Mouse (Mus musculus) activated CD4-positive, CD25-positive, alpha-beta regulatory T cell, adult 4 months (primary cell): ENCODE measurements around the gene Htr6. TPM values are rescaled to one million over a fixed set of nuclear protein-coding genes. Genes with fewer than 3 reads are reported as not detected.

Experiments used
- ATAC-seq: one replicate; pipeline ENCODE4 v1.8.0; 2017
- polyA plus RNA-seq, 2 experiments: library from polyadenylated mRNA; unstranded; fragments of 100-300 nt; shearing (Covaris generic); gene quantifications; one replicate each; pipeline ENCODE4 v1.2.1; 2017

Htr6 gene
- polyA plus RNA-seq, 2 experiments from 2014 or later: not detected

DNA sequence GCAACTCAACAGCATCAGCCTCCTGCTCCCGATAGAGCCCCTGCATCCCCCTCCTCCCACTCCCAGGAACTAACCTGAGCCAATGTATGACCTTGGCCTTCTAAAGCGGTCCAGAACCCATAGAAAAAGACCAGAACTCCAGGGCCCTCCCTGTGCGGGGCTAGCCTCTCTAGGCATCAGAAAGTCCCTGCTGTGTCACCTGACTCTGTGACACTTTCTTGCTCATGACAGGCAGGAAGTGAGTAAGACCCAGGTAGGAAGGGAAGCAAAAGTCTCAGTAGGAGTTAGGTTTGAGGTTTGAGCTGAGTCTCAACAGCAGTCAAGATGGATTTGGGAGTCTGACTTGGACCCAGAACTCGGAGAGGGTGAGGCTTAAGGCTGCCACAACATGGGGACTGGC lies 11.6 kb upstream of the Htr6 start:
- ATAC-seq: peak; percentile 91

- ATAC-seq: peak; percentile 36
Observed at GRCm38 (mm10) chr4:139086037-139086436, 10.7 kb upstream of the Htr6 start.

DNA sequence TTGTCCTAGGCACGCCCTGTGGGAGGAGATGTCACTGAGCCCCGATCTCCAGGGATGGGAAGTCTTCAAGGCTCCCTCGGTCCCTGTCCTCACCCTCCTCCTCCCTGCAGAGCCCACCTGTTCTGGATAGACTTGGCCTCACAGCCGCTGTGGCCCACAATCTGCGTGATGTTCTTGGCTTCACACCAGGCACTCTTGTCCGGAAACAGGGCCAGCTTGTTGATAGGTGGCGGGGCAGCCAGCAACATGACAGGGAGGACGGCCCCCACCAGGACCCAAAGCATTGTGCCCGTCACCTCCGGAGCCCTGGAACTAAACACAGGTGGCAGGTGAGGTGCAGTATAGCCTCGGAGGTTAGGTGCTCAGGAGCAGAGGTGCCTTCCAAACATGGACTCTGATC lies 10.0 kb upstream of the Htr6 start:
- no peak for ATAC-seq

DNA sequence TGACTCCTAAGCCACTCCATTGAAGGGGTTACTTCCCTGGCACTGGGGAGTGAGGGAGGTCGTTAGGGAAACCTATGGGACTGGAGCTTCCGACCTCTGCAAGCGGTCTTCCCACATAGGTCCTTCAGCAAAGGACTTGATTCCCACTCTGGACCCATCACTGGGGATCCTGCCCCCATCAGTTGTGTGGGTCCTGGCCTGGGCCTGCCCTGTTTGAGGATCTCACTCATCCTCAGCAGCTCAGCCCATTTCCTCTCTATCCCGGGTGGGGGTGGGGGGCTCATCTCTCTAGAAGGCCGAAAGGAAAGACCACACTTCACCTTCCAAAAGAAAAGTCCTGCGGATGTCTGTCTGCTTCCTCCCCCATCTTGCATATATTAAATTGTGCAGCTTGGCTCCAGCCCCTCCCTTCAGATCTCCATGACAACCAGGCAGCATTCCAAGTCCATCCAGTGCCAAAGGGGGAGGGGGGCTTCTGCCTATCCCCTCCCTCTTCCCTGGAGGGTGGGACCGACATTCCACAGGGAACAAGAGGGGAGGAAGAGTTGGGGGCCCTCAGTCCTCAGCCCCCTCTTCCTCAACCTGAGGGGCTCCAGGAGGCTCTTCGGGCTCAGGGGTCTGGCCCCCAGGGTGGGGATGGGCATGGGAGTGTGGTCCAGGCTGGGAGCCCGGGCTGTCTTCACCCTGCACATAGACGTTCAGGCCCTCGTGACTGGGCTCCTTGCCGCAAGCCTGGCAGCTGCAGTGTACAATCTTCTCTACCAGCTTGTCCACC lies 7.6 kb upstream of the Htr6 start:
- no peak for ATAC-seq

DNA sequence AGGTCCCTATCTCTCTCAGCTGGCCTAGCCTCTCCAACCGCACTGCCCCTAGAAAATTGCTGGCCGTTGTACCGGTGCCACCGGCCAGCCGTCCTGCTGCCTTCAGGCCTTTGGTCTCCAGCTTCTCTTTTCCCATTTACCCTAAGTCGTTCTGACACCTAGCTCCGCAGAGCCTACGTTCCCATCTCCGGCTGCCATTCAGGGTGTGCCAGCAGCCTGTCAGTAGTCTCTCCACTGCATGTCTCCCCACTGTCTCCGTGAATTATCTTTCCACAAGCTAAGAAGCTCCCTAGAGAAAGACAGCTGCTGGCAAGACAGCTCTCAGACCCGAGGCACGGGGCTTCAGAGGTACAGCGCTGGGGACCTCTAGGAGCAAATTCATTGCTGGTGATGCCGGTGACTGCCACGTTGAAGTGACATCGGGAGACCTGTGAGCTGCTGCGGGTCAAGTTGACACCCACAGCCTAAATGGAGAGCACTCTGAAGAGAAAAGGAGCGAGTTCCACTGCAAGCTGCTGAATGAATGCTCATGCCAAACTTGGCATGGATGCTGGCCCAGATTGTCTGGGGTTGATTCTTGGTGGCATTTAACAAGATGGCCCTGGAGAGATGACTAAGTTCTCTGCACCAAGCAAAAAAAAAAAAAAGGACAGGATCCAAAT lies 6.0 kb upstream of the Htr6 start:
- ATAC-seq: no peak

DNA sequence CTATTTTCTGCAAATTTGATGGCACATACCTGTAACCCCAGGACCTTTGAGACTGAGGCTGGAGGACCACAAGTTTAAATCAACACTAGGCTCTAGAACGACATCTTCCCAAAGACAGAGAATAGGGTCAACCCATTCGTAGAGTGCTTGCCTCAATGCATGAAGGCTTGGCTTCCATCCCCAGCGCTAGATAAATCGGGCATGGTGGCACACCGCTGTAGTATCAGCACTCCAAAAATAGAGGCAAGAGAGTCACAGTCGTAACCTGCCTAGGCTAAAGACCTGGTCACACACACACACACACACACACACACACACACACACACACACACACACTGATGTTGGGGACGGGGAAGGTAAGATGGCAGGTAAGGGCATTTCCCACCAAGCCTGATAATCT lies 4.9 kb upstream of the Htr6 start:
- ATAC-seq: no peak

GRCm38 (mm10) chr4:139079439-139079838 lies 4.1 kb upstream of the Htr6 start:
- no peak for ATAC-seq

GRCm38 (mm10) chr4:139078726-139079125 lies 3.4 kb upstream of the Htr6 start:
- ATAC-seq: no peak

GRCm38 (mm10) chr4:139078313-139078712 lies 2.9 kb upstream of the Htr6 start:
- no peak for ATAC-seq

DNA sequence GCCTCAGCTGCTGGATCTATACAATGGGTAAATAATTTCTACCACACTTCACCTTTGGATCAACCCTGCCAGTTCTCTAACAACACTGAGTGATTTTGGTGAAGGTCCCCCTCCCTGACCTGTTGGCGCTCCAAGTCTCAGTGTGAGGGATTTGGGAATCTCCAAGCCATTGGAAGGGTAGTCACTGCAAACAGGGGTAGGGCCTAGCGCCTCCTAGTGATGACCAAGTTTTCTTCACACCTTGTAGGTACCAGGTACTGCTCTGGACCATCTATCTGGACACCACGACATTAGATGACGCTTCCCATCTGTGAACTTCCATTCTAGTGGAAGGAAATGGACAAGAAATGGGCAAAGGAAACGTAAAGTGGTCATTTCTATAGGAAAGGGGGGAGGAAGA lies 545 bp upstream of the Htr6 start:
- no peak for ATAC-seq

- ATAC-seq: no peak
Observed at GRCm38 (mm10) chr4:139074060-139074459, 1.3 kb downstream of the Htr6 start.

- no peak for ATAC-seq
Observed at GRCm38 (mm10) chr4:139068287-139068686, 7.1 kb downstream of the Htr6 start.

DNA sequence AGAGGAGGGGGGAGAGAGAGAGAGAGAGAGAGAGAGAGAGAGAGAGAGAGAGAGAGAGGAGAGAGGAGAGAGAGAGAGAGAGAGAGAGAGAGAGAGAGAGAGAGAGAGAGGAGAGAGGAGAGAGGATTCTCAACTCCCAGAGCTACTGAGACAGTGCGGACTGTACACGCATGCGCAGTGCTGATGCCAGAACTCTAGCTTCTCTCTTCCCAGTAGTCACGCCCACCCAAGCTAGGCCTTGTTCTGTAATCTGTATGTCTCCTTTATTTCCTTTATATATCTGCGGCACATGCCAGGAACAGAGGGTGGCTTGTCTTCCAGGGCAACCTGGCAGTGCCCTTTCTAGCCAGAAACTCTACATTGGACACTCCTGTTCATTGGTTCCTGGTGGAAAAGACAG lies 10.5 kb downstream of the Htr6 start:
- no peak for ATAC-seq

DNA sequence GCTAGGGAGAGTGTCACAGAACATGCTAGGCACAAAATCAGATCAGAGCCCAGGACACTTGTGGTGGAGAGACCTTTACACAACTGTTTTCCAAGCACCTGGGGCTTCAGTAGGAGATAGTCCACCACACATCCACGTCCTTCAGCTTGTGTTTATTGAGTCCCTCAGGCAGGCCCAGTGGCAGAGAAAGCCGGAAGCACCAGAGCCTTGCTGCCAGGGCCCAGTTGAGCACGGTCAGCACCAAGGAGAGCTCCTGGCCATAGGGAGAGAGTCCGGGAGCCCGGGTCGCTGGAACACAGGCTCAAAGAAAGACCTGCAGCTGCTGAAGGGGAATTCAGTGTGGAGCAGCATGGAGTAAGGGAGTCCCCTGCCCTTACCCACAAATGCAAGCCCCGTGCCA lies 15.8 kb downstream of the Htr6 start:
- ATAC-seq: no peak

DNA sequence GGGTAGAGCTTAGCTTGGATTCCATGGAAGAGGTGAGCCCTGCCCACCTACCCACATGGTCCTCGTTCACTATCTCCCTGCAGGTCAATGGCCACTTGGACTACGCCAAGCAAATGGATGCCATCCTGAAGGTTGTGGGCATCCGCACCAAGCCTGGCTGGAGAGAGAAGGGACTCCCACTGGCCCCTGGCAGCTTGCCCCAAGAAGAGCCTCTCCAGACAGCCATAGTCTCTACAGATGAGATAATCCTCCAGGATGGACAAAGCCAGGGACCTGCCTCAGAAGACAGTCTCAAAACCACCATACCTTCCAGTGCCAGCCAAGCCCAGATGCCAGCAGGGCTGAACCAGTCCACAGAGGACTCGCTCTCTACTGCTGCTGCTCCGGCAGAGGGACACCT lies 17.3 kb downstream of the Htr6 start:
- no peak for ATAC-seq

DNA sequence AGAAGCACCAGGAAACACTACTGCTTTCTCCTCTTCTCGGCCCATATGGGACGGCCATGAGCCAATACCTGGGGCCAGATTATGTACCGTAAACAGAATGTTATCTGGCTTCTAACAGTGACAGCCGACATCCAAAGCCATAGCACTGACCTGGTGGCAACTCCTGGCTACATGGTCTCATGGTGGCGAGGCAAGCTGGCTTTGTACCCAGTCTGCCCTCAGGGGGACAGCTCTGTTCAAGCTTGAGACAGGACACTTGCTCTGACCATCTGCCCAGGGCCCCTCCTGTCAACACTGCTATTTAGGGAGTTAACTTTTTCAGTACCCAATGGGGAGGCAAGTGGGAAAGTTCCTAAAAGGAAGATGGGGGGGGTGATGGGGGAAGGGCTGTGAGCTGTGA lies 18.1 kb downstream of the Htr6 start:
- ATAC-seq: no peak

GRCm38 (mm10) chr4:139055744-139056143 lies 19.6 kb downstream of the Htr6 start:
- ATAC-seq: no peak

DNA sequence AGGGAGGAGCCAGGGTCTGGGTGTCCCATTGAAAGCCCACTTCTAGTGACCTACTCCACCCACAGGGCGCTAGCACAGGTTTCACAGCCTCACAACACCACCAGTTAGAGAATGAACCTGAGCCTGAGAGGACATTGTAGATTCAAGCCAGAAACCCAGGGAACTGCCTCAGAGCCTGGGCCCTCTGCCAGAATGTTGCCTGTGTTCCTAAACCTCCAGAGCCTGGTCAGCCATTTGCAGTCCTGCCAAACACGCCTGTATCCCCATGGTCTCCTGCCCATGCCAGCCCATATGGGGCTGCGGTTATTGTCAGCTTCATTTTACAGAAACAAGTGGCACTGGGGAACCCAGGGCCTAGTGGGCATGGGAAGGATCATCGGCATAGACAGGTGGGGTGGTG lies 20.0 kb downstream of the Htr6 start:
- no peak for ATAC-seq

- no peak for ATAC-seq
Observed at GRCm38 (mm10) chr4:139054300-139054923, 21.0 kb downstream of the Htr6 start.

DNA sequence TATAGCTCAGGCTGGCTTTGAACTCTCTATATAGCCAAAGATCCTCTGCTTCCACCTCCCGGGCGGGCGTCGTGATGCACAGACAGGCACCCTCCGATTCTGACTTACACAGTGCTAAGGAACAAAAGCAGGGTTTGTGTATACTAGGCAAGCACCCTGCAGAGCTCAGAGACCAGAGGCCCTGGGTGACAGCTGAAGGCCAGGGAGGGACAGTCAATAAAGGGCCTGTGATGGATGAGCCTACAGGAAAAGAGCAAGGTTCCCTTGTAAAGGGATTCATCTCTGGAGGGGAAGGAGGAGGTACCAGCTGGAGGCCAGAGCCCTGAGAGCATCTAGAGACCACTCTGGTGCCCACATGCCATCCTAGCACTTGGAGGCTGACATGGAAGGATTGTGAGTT lies 22.0 kb downstream of the Htr6 start:
- no peak for ATAC-seq

GRCm38 (mm10) chr4:139052796-139053195 lies 22.6 kb downstream of the Htr6 start:
- no peak for ATAC-seq

DNA sequence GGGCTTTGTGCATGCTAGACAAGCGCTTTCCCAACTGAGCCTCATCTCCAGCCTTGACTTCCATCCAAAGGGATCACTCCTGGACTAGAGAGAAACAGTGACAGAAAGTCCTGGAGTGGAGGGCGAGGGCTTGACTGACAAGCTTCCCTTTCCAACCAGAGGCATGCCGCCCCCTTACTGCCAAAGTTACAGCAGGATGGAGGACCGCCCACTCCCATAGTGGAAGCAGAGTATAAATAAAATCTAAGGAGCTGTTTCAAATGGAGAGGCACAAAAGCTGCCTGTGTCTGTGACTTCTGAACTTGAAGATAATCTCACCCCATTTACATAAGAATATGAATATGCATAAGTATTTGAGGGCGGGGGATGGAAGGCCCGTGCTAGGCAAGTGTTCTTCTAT lies 26.9 kb downstream of the Htr6 start:
- no peak for ATAC-seq

DNA sequence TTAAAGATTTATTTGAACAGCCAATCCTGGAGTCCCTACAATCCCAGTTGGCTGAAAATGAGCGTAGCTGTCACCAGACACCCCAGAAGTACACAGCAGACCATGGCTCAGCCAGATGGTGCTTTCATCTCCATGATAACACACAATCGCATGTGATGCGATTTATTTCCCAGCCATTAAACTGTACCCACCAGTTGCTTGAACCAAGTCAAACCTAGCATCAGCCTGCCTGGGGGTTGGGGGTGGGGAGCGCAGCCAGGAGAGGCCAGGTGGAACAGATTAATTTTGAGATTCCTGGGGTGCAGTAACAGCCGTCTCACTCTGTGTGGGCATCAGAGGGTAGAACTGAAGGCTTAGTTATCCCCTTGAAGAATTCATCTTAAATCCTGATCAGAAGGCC lies 29.0 kb downstream of the Htr6 start:
- ATAC-seq: no peak

DNA sequence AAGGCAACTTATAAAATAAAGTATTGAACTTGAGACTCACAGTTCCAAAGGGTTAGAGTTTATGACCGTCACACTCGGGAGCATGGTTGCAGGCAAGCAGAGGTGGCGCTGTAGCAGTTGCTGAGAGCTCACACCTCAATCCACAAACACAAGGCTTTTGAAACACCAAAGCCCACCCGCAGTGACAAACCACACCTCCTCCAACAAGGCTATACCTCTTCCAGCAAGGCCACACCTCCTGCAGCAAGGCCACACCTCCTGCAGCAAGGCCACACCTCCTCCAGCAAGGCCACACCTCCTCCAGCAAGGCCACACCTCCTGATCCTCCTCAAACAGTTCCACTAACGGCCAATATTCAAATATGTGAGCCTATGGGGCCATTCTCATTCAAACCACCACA lies 30.8 kb downstream of the Htr6 start:
- no peak for ATAC-seq
